Mouse (Mus musculus) heart, embryonic 16.5 days (tissue): ENCODE measurements around the gene Ing3. TPM values are rescaled to one million over a fixed set of nuclear protein-coding genes. Genes with fewer than 3 reads are reported as not detected.
A peak's percentile ranks its signal among the peaks of the same experiment; 100 is the strongest.

Source experiments
- ATAC-seq: fragments of 200-750 bp; cut with Nextera tagmentation; replicated peaks from 2 replicates; pipeline ENCODE4 v1.8.0; 2017; ENCODE audit warnings: moderate number of reproducible peaks; ENCODE audit not compliant: insufficient read depth, low FRiP score; ENCODE audit errors: extremely low read depth
- H3K27ac ChIP-seq: fragments of 300-500 bp; sonication (generic); 2 replicates; pipeline ENCODE4 v1.5.1; 2014; ENCODE audit warnings: mild to moderate bottlenecking, low read length, control low read depth, moderate library complexity
- H3K27me3 ChIP-seq: fragments of 300-500 bp; sonication (generic); 2 replicates; pipeline ENCODE4 v1.6.1; 2014; ENCODE audit warnings: low read length, mixed read lengths; ENCODE audit not compliant: control insufficient read depth, insufficient read depth
- H3K36me3 ChIP-seq: fragments of 300-500 bp; sonication (generic); 2 replicates; pipeline ENCODE4 v1.6.1; 2014; ENCODE audit not compliant: control insufficient read depth, insufficient read depth
- H3K4me1 ChIP-seq: fragments of 300-500 bp; sonication (generic); 2 replicates; pipeline ENCODE4 v1.6.1; 2014; ENCODE audit warnings: low read length, mixed read lengths; ENCODE audit not compliant: control insufficient read depth, insufficient read depth
- H3K4me2 ChIP-seq: fragments of 300-500 bp; sonication (generic); 2 replicates; pipeline ENCODE4 v1.6.1; 2014; ENCODE audit warnings: low read depth, mild to moderate bottlenecking, control low read depth, low read length
- H3K4me3 ChIP-seq: fragments of 300-500 bp; sonication (generic); 2 replicates; pipeline ENCODE4 v1.5.1; 2014; ENCODE audit warnings: mild to moderate bottlenecking, control low read depth, low read length
- H3K9ac ChIP-seq: fragments of 300-500 bp; sonication (generic); 2 replicates; pipeline ENCODE4 v1.6.1; 2014; ENCODE audit warnings: low read length, control low read depth
- H3K9me3 ChIP-seq: fragments of 300-500 bp; sonication (generic); replicated peaks from 2 replicates; pipeline ENCODE4 v1.6.1; 2016; ENCODE audit warnings: low read length; ENCODE audit not compliant: control insufficient read depth
- WGBS: fragments of 180-500 bp; shearing (Covaris S2); extraction: QIAGEN DNeasy Blood & Tissue Kit; methylation state at CpG from one replicate; pipeline ENCODE4 v1.1.7; 2014; 5-methylcytosine and 5-hydroxymethylcytosine counted together
- polyA plus RNA-seq: library from polyadenylated mRNA; unstranded; fragments of >200 nt; fragmentation: Nextera tagmentation; extraction: Ambion mirVana; gene quantifications from 2 replicates; pipeline ENCODE4 v1.2.1, GENCODE M21; 2015

Ing3 gene
- polyA plus RNA-seq, 1 experiment from 2014 or later: 39.7 TPM

GRCm38 (mm10) chr6:22001284-22001916, 52.0 kb downstream of the Ing3 start:
- Histone ChIP-seq H3K27me3 (no peaks in the 10 kb centered on the region), H3K4me1 (peaks cover 7% of the 10 kb centered on the region), H3K4me2 (no peak overlapping the region), H3K9me3 (no peaks in the 10 kb centered on the region), H3K27ac (no peak overlapping the region), H3K4me3 (no peak overlapping the region), H3K36me3 (no peaks in the 10 kb centered on the region), H3K9ac (no peak overlapping the region)
- 73% methylated on average over 5 of the region's 5 CpGs for WGBS
- no peak for ATAC-seq

DNA sequence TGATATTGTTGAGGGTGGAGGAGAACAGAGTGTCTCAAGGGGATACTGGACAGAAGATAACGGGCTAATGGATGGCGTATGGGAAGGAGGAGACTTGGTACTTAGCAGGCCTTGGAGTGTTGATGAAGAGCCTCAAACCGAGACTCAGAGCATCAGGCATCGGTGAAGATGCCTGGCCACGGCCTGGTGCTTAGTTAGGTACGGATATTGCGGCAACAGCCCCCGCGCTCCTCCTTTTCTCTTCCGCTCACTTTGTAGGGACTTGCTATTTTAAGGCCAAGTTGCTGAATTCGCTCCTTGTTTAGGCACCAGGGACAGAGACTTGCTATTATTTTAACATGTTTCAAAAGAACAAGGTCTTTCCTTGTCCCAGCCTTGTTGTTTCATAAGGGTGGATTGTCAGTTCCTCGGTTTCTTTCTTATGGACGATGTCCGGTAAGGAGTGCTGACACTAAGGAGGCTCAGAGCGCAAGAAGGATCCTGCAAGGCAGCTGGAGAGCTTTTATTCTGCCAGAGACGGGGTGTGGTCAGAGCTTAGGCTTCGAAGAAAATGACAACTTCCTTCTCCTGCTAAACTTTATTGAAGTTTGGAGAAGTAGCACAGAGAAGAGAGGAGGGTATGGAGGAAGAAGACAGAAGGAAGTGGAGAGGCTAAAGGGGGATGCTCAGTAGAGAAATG, 53.3 kb downstream of the Ing3 start:
- Histone ChIP-seq H3K4me2 (peak overlapping the region; percentile 4; the same call in 1 of the 2 replicates), H3K4me3 (no peak overlapping the region), H3K27ac (peak overlapping the region; percentile 1; the same call in 1 of the 2 replicates), H3K4me1 (peaks cover 7% of the 10 kb centered on the region), H3K27me3 (no peaks in the 10 kb centered on the region), H3K9me3 (no peaks in the 10 kb centered on the region), H3K9ac (no peak overlapping the region), H3K36me3 (no peaks in the 10 kb centered on the region)
- WGBS: 51% methylated on average over 17 of the region's 17 CpGs
- ATAC-seq: no peak

- Histone ChIP-seq H3K4me1 (peaks cover 5% of the 10 kb centered on the region), H3K36me3 (no peaks in the 10 kb centered on the region), H3K27ac (peak overlapping the region; percentile 1; the same call in 1 of the 2 replicates), H3K4me3 (no peak overlapping the region), H3K9me3 (no peaks in the 10 kb centered on the region), H3K27me3 (no peaks in the 10 kb centered on the region), H3K9ac (no peak overlapping the region), H3K4me2 (peak overlapping the region; percentile 4; the same call in 1 of the 2 replicates)
- WGBS: 28% methylated on average over 6 of the region's 6 CpGs
- peak; percentile 55; the same call in 1 of the 2 replicates for ATAC-seq
Measured at GRCm38 (mm10) chr6:22003200-22003587, 53.8 kb downstream of the Ing3 start.

- no peak overlapping the region for H3K4me3 ChIP-seq
- peaks cover 5% of the 10 kb centered on the region for H3K4me1 ChIP-seq
- H3K27ac ChIP-seq: 0 out of 2 replicates have a peak overlapping the region, but pooled peaks have one; percentile 12
- H3K4me2 ChIP-seq: no peak overlapping the region
- ATAC-seq: no peak
- H3K9me3 ChIP-seq: no peaks in the 10 kb centered on the region
- H3K27me3 ChIP-seq: no peaks in the 10 kb centered on the region
- 78% methylated on average over 10 of the region's 10 CpGs for WGBS
- no peak overlapping the region for H3K9ac ChIP-seq
- no peaks in the 10 kb centered on the region for H3K36me3 ChIP-seq
Measured at GRCm38 (mm10) chr6:22003959-22004543, 54.7 kb downstream of the Ing3 start.

- no peaks in the 10 kb centered on the region for H3K36me3 ChIP-seq
- WGBS: 87% methylated on average over 7 of the region's 7 CpGs
Measured at GRCm38 (mm10) chr6:22008346-22008745, 59.0 kb downstream of the Ing3 start.

GRCm38 (mm10) chr6:22010258-22010657, 60.9 kb downstream of the Ing3 start:
- no peak overlapping the region for H3K4me3 ChIP-seq
- no peak for ATAC-seq
- H3K4me1 ChIP-seq: 0 out of 2 replicates have a peak, but pooled peaks cover 4% of the 10 kb centered on the region
- H3K9me3 ChIP-seq: no peaks in the 10 kb centered on the region
- H3K27ac ChIP-seq: no peak overlapping the region
- H3K4me2 ChIP-seq: no peak overlapping the region
- no peaks in the 10 kb centered on the region for H3K27me3 ChIP-seq
- WGBS: 88% methylated on average over 12 of the region's 12 CpGs
- no peaks in the 10 kb centered on the region for H3K36me3 ChIP-seq
- no peak overlapping the region for H3K9ac ChIP-seq

More at GRCm38 (mm10) chr6:22008346-22008745, 59.0 kb downstream of the Ing3 start:
- Histone ChIP-seq H3K4me2 (no peak overlapping the region), H3K9ac (no peak overlapping the region), H3K9me3 (no peaks in the 10 kb centered on the region), H3K4me3 (no peak overlapping the region), H3K27me3 (no peaks in the 10 kb centered on the region), H3K4me1 (0 out of 2 replicates have a peak, but pooled peaks cover 4% of the 10 kb centered on the region), H3K27ac (no peak overlapping the region)
- ATAC-seq: no peak

DNA sequence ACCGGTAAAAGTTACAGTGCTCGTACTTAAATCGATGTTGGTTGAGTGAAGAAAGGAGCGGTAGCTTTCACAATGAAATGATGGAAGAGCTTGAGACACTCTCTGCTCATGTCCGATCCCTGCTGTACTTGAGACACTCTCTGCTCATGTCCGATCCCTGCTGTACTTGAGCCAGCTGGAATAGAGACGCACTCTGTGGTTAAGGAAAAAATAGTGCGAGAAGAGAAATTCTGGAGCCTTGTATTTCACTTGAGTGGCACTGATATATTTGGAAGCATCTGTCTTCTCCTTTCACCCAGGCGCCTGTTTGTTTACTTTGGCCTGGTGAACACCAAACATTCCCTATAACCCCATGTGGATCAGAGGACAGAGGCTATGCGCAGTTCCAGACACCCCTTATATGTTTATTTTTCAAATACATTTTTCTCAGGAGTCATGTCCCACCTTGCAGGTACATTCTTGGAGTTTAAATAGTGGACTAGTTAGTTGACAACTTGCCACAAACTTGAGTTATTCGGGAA, 61.5 kb downstream of the Ing3 start:
- ATAC-seq: no peak
- no peaks in the 10 kb centered on the region for H3K9me3 ChIP-seq
- H3K4me1 ChIP-seq: 0 out of 2 replicates have a peak, but pooled peaks cover 4% of the 10 kb centered on the region
- no peak overlapping the region for H3K4me2 ChIP-seq
- H3K27me3 ChIP-seq: no peaks in the 10 kb centered on the region
- 79% methylated on average over 11 of the region's 11 CpGs for WGBS
- H3K4me3 ChIP-seq: no peak overlapping the region
- H3K27ac ChIP-seq: no peak overlapping the region
- H3K9ac ChIP-seq: no peak overlapping the region
- H3K36me3 ChIP-seq: no peaks in the 10 kb centered on the region

- H3K4me1 ChIP-seq: 0 out of 2 replicates have a peak, but pooled peaks cover 4% of the 10 kb centered on the region
- no peak overlapping the region for H3K9ac ChIP-seq
- H3K4me2 ChIP-seq: no peak overlapping the region
- H3K9me3 ChIP-seq: no peaks in the 10 kb centered on the region
- H3K27me3 ChIP-seq: no peaks in the 10 kb centered on the region
- H3K27ac ChIP-seq: no peak overlapping the region
- H3K4me3 ChIP-seq: no peak overlapping the region
- no peak for ATAC-seq
- H3K36me3 ChIP-seq: no peaks in the 10 kb centered on the region; the same call in 1 of the 2 replicates
- WGBS: 38% methylated on average over 2 of the region's 2 CpGs
Measured at GRCm38 (mm10) chr6:22011546-22011945, 62.2 kb downstream of the Ing3 start.
